Mouse (Mus musculus): ENCODE data around the gene Myo1e. TPM values are rescaled to one million over a fixed set of nuclear protein-coding genes. Genes with fewer than 3 reads are reported as not detected.

The Myo1e gene
- total RNA-seq, 2 experiments from 2014 or later, result 20.6 to 26.8 TPM

- DNase-seq, result no peak
These were observed 76.0 kb downstream of the Myo1e start for GRCm38 (mm10) chr9:70283151-70283550.

- no peak for DNase-seq
These were observed 77.5 kb downstream of the Myo1e start for GRCm38 (mm10) chr9:70284584-70285140.

- DNase-seq, result peak; percentile 5 to 51
These were observed 83.6 kb downstream of the Myo1e start for GRCm38 (mm10) chr9:70290785-70291184.

GRCm38 (mm10) chr9:70296916-70297315 is 89.8 kb downstream of the Myo1e start:
- DNase-seq, result no peak

DNA sequence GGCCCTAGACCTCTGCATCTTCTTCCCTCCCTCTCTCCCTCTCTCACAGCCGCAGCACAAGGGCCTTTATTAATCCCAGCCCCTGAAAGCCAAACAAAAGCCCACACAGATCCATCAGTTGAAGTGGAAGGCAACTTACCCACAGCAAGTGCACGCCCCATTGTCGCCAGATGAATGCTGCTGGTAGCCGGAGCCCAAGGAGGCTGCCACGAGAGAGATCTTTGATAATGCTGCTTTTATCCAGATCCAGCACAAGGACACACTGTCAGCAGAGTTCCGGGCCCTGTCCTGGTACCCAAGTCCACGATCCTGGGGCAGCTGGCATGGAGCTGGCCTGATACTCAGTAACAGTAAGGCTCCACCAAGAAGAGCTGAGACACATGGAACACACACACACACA is 91.1 kb downstream of the Myo1e start:
- DNase-seq, result no peak

GRCm38 (mm10) chr9:70300705-70301104 is 93.6 kb downstream of the Myo1e start:
- no peak for DNase-seq

DNA sequence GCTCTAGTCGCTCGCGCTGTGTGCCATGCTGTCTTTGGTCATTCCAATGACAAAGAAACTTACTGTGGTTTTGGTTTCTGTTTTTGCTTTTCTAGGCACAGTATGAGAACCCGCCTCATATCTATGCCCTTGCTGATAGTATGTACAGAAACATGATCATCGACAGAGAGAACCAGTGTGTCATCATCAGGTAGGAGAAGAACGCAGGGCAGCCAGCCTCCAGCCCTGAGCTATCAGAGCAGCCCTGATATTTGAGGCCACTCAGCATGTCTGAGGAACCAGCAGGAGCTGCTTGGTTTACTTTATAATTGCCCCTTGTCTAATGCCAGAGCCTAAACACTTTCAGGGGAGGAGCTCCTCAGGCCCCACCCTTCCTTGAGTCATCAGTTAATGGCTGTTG is 94.4 kb downstream of the Myo1e start:
- no peak for DNase-seq

- DNase-seq, result no peak
These were observed 97.8 kb downstream of the Myo1e start for GRCm38 (mm10) chr9:70304901-70305300.

DNA sequence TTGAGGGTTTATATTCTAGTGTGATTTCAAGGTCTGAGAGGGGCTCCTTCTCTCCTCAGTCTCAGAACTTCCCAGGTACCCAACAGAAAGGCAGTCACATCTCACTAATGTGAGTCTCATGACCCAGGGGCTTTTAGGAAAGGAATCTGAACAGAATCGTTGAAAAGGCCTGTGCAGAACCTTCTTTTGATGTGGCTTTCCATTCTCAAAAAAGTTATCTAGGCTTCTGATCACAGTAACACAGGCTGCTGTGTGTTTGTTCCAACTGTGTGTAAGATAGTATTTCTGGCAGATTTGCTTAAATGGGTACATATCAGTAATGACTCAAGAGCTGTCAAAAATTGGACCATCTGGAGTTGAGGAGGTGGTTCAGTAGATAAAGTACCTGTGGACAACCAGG is 102.9 kb downstream of the Myo1e start:
- DNase-seq, result no peak

GRCm38 (mm10) chr9:70314019-70314418 is 106.9 kb downstream of the Myo1e start:
- DNase-seq, result no peak

- DNase-seq, result no peak
These were observed 108.0 kb downstream of the Myo1e start for GRCm38 (mm10) chr9:70315130-70315529.

DNA sequence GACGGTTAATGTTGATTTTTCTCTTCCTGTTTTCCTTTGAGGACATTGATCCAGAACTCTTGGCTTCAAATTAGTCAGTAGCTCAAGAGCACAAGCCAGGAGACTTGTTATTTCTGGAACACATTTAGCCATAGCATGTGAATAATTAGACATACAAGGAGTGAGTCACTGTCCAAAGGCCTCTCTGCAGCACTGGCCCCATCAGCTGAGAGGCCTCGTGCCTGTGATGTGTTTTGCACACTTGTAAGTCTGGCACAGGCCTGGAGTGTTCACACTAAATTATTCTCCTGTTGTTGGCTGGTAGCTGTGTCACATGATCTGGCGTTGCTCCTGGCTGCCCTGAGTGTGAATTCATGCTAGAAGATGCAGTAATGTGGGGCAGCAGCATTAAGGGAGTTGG is 111.5 kb downstream of the Myo1e start:
- DNase-seq, result peak in 1 of 2 experiments; percentile 23

DNA sequence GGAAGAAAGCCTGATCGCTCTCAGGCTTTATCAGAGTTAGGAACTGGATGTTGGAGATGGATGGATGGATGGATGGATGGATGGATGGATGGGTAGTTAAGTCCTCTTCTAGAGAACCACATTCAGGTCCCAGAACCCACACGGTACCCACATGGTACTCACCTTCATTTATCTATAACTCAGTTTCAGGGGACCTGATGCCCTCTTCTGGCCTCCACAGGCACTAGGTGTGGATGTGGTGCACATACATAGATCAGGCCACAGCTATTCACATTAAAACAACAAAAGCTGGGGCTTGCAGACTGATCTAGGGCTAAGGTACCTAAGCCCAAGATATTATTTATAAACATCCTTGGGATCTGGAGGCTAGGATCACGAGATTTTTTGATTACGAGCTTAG is 117.2 kb downstream of the Myo1e start:
- DNase-seq, result no peak

GRCm38 (mm10) chr9:70325880-70326595 is 118.9 kb downstream of the Myo1e start:
- DNase-seq, result peak; percentile 22 to 52

DNA sequence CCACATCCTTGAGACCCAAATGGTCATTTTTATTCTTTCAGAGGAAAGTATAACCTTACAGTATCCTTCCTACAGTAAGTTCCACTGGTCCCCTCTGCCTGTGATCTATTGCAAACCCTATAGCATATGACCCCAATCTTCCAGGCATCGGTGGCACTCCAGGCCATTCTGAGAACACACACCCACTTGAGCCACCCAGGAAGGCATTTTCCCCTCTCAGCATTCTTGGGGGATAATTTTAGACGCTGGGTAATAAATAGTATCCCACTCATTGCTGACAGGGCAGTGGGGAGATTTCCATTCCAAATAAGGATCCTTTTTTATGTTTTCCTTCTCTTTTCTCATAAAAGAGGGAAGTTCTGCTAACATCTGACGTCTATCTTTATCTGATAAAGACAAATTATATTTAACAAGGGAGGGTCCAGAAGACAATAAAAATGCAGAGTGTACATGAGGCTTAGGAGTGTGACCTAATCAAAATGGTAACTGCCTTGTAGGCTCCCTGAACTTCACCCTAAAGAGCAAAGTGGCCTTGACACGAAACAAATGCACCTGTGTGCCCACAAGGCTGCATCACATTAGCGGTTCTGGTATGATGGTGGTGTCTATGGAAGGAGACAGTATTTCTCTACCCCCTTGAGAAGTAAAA is 121.2 kb downstream of the Myo1e start:
- DNase-seq, result no peak

GRCm38 (mm10) chr9:70331727-70332335 is 124.7 kb downstream of the Myo1e start:
- DNase-seq, result no peak

DNA sequence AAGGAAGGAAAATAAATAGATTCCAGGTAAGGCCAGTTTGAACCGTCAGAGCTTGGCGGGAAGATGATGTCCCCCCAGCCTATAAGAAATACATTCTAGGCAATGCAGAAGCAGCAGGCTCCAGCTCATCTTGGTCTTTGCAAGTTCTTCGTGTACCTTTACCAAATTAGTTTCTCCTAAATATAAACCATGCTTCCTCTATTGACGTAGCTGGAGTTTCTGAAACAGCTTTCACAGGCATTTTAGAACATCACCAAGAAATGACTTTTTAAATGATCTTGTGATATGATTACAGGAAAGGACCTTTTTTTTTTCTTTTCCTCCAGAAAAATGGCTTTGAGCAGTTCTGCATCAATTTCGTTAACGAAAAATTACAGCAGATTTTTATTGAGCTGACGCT is 131.2 kb downstream of the Myo1e start:
- no peak for DNase-seq

DNA sequence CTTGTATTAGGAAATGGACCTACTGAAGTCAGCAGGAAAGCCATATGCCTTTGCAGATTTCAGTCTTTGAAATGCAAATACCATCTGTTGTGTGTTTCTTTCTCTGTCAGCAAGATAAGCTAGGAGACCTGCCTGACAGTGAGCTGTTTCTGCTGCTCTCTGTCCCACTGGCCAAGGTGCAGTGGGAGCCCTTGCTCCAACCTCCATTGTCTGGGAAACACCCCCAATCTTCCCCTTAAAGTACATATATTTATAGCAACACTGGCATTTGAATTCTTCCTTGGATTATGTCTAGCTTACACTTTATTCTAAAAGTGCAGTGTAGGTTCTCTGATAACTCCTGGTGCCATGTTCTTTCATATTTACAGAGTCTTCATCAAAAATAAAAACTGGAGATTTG is 131.7 kb downstream of the Myo1e start:
- DNase-seq, result no peak

- DNase-seq, result peak; percentile 70 to 71
These were observed 142.1 kb downstream of the Myo1e start for GRCm38 (mm10) chr9:70349274-70349673.

- DNase-seq, result no peak
These were observed 144.6 kb downstream of the Myo1e start for GRCm38 (mm10) chr9:70351570-70352277.

DNA sequence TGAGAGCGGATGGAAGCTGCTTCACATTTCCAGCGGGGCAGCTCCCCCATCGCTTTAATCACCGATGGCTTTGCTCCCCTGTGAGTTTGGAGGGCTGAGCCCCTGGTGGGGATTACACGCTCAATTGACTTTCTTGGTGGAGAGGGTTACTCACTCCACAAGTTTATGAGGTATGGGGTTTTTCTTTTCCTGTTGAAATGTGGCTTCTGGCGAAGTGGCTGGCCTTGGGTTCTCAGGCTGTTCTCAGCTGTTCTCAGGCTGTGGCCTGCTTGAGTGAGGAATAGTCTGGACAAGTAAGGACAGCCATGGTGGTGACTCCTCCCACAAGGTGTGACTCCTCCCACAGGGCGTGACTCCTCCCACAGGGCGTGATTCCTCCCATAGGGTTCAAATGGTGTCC is 149.1 kb downstream of the Myo1e start:
- DNase-seq, result no peak

DNA sequence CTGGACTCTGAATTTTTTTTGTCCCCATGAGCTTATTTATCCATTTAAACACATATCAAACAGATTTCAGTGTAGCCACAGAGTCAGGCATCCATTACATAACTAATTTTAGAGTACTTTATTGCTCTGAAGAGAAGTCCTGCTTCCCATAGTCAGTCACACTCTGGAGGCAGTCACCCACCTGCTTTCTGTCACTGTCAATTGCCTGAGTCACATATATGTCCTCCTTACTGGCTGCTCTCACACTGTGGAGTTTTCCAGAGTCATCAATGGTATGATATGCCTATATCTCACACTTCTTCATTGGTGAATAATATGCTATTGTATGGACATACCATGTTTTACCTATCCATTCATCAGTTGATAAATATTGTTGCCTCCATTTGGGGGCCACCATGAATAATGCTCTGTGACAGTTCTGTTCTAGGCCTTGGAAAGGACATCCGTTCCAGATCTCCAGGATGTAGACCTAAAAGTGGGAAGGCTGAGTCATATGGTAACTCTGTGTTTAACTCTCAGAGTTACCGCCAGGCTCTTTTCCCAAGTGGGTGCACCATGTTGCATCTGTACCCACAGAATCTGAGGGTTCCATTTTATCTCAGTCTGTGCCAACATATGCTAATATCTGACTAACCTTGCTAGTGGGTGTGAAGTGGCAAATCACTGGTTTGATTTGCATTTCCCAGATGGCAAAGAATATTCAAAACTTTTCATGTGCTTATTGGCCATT is 152.4 kb downstream of the Myo1e start:
- DNase-seq, result no peak
